Mouse (Mus musculus) C2C12 (cell line): Measurements from ENCODE around the gene Gm29609.

Experiments
- CEBPB ChIP-seq: IDR thresholded peaks from one replicate; pipeline ENCODE4 v1.6.1; 2011; ENCODE audit warnings: low read depth, mild to moderate bottlenecking, control low read depth, moderate library complexity
- CTCF ChIP-seq: IDR thresholded peaks from one replicate; pipeline ENCODE4 v1.5.1; 2011; ENCODE audit not compliant: control insufficient read depth, insufficient read depth, insufficient read length
- FOSL1 ChIP-seq: IDR thresholded peaks from one replicate; pipeline ENCODE4 v1.8.0; 2011; ENCODE audit warnings: mild to moderate bottlenecking, low read length; ENCODE audit not compliant: poor library complexity, insufficient read depth, severe bottlenecking
- MAX ChIP-seq: IDR thresholded peaks from one replicate; pipeline ENCODE4 v1.6.1; 2011; ENCODE audit warnings: mild to moderate bottlenecking, control low read depth
- MYOD1 ChIP-seq: IDR thresholded peaks from one replicate; pipeline ENCODE4 v1.6.1; 2011; ENCODE audit warnings: low read depth; ENCODE audit not compliant: control insufficient read depth, insufficient read length
- MYOG ChIP-seq: IDR thresholded peaks from one replicate; pipeline ENCODE4 v1.6.1; 2011; ENCODE audit not compliant: control insufficient read depth, insufficient read length; ENCODE audit errors: extremely low read depth
- USF1 ChIP-seq: IDR thresholded peaks from one replicate; pipeline ENCODE4 v1.6.1; 2011; ENCODE audit warnings: low read depth, mild to moderate bottlenecking, control low read depth, moderate library complexity

GRCm38 (mm10) chr5:31195671-31196070, 16.0 kb upstream of the Gm29609 start:
- TF ChIP-seq CTCF (no peak), USF1 (no peak), MYOD1 (no peak), MAX (no peak), MYOG (no peak), CEBPB (no peak), FOSL1 (no peak)
